Mouse (Mus musculus): ENCODE data around the gene Kcnk7. TPM values are rescaled to one million over a fixed set of nuclear protein-coding genes. Genes with fewer than 3 reads are reported as not detected.

Kcnk7 gene
- polyA plus RNA-seq, 1 experiment from 2014 or later: 0.15 TPM

DNA sequence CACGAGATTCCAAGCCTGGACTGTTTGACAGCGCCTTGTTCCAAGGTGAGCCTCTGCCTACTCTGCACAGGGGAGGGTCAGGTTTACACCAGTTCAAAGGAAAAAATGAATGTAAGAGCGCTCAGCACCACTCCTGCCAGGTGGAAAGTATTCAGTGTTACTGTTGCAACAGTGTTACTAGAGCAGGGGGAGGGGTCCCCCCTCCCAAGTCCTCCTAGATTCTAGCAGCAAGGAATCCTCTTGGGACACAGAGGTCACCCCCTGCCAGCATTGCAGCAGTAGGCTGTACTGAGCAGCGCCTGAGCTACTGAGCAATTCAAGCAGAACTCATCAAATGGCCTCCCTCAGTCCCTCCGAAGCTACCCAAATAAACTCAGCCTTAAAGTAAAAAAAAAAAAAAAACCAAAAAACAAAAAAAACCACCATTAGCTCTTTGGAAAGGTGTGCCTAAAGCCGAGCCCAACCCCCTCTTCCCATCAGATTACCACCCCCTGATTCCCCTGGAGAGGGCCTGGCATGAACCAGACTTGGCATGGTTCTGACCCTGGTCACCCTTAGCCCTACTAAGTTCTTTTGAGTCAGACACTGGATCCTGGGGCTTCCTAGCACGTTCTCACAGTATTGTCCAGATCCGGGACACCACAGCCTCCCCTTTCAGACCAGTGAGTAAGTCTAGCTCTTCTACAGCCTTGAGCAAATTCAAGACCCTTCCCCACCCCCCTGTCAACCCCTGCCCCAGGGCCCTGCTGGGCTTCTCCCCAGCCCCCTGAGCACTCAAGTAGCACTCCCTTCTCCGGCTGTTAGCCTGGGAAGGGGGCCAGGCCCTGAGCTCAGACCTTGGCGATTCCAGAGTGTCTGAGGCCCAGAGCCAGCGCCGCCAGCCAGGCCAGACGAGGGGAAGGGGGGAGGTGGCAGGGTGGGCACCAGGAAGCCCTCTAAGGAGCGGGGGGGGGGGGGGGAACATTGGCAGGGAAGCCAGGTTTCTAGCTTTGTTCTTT, 36.5 kb downstream of the Kcnk7 start, which contains the start of gene Ltbp3:
Ltbp3 (plus strand) TSS at position 585 of the 998 bp plus-strand sequence.
- Histone ChIP-seq H3K27me3 (ENCODE audit: control insufficient read depth, insufficient read depth, low read depth, low read length) (peaks cover 14% of the 10 kb centered on the region), H3K4me3 (ENCODE audit: low read depth, low read length) (peak within 1 kb of the TSS; percentile 50), H3K9ac (ENCODE audit: low read depth, low read length) (peak within 1 kb of the TSS; percentile 81), H3K36me3 (ENCODE audit: control insufficient read depth, insufficient read depth, low read length) (no peaks in the 10 kb centered on the region), H3K4me2 (ENCODE audit: low read length) (peak within 1 kb of the TSS; percentile 99), H3K4me1 (ENCODE audit: control insufficient read depth, insufficient read depth, low read length) (peaks cover 17% of the 10 kb centered on the region), H3K9me3 (replicated peaks; ENCODE audit: control insufficient read depth, low read length, poor library complexity, severe bottlenecking) (no peaks in the 10 kb centered on the region), H3K27ac (ENCODE audit: low read length) (peak within 1 kb of the TSS; percentile 78)
- WGBS: 14% methylated on average over 12 of the region's 14 CpGs
- peak; percentile 74 for ATAC-seq

DNA sequence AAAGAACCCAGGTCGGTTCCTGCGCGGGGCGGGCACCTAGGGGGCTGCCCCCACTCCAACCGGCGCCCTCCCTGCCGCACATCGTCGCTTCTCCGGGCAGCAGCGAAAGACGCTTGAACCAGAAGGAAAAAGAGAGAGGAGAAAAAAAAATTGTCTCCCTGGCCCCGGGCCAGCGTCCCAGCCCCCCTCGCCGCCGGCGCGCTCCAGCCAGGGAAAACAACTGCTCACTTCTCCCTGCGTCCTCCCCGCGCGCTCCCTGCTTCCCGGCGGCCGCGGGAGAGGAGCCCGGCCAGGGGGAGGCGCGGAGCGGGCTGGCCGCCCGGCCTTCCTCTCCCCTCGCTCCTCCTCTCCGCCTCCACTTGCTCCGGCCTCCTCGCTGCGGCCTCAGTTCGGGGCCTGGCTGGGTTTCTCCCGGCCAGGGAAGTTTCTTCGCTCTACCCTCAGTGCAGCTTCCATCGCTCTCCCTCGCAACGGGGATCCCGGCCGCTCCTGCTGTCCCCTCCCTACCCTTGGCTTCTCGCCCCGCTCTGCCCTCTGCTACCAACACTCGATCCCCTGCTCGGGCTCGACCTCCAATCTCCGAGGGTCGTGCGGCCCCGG, 37.6 kb downstream of the Kcnk7 start:
- H3K4me3 ChIP-seq (ENCODE audit: low read depth, low read length): peak overlapping the region; percentile 50
- WGBS: under 1% methylated on average over 51 of the region's 55 CpGs
- H3K27ac ChIP-seq (ENCODE audit: low read length): peak overlapping the region; percentile 78
- H3K9ac ChIP-seq (ENCODE audit: low read depth, low read length): peak overlapping the region; percentile 81
- ATAC-seq: peak; percentile 33
- no peaks in the 10 kb centered on the region for H3K9me3 ChIP-seq (replicated peaks; ENCODE audit: control insufficient read depth, low read length, poor library complexity, severe bottlenecking)
- H3K4me2 ChIP-seq (ENCODE audit: low read length): peak overlapping the region; percentile 99
- peaks cover 26% of the 10 kb centered on the region for H3K4me1 ChIP-seq (ENCODE audit: control insufficient read depth, insufficient read depth, low read length)
- H3K27me3 ChIP-seq (ENCODE audit: control insufficient read depth, insufficient read depth, low read depth, low read length): peaks cover 14% of the 10 kb centered on the region
- H3K36me3 ChIP-seq (ENCODE audit: control insufficient read depth, insufficient read depth, low read length): no peaks in the 10 kb centered on the region

DNA sequence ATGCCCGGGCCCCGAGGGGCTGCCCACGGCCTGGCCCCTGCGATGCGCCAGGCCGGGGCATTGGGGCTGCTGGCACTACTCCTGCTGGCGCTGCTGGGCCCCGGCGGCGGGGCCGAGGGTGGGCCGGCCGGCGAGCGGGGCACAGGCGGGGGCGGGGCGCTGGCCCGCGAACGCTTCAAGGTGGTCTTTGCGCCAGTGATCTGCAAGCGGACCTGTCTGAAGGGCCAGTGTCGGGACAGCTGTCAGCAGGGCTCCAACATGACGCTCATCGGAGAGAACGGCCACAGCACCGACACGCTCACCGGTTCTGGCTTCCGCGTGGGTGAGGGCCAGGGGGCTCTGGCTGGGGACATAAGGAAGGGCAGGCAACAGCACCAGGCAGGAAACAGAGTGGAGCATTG, 38.1 kb downstream of the Kcnk7 start:
- WGBS: 2% methylated on average over 32 of the region's 32 CpGs
- Histone ChIP-seq H3K4me1 (ENCODE audit: control insufficient read depth, insufficient read depth, low read length) (peaks cover 26% of the 10 kb centered on the region), H3K27ac (ENCODE audit: low read length) (peak overlapping the region; percentile 72), H3K9ac (ENCODE audit: low read depth, low read length) (peak overlapping the region; percentile 81), H3K4me3 (ENCODE audit: low read depth, low read length) (peak overlapping the region; percentile 50), H3K36me3 (ENCODE audit: control insufficient read depth, insufficient read depth, low read length) (no peaks in the 10 kb centered on the region), H3K4me2 (ENCODE audit: low read length) (peak overlapping the region; percentile 99), H3K9me3 (replicated peaks; ENCODE audit: control insufficient read depth, low read length, poor library complexity, severe bottlenecking) (no peaks in the 10 kb centered on the region), H3K27me3 (ENCODE audit: control insufficient read depth, insufficient read depth, low read depth, low read length) (peaks cover 14% of the 10 kb centered on the region)
- ATAC-seq: peak; percentile 44; the same call in 1 of the 2 replicates

DNA sequence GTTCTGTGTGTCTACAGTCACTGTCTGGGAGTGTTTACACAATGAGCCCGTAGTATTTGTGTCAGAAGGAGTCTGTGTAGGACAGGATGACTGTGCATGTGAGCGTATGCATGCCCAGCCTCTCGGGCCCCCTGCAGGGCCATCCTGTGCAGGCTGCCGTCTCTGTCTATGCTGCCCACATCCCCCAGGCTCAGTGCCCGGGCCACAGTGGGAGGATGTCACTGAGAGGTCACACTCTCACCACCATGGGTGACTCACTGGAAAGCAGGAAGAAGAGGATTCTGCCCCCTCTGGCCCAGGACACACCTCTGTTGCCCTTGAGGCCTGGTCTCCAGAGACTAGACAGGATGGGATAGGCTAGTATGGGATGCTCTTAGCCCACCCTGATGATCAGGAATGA, 39.4 kb downstream of the Kcnk7 start:
- Histone ChIP-seq H3K27me3 (ENCODE audit: control insufficient read depth, insufficient read depth, low read depth, low read length) (peaks cover 14% of the 10 kb centered on the region), H3K4me3 (ENCODE audit: low read depth, low read length) (no peak overlapping the region), H3K9ac (ENCODE audit: low read depth, low read length) (no peak overlapping the region), H3K27ac (ENCODE audit: low read length) (no peak overlapping the region), H3K4me1 (ENCODE audit: control insufficient read depth, insufficient read depth, low read length) (peaks cover 26% of the 10 kb centered on the region), H3K9me3 (replicated peaks; ENCODE audit: control insufficient read depth, low read length, poor library complexity, severe bottlenecking) (no peaks in the 10 kb centered on the region), H3K36me3 (ENCODE audit: control insufficient read depth, insufficient read depth, low read length) (no peaks in the 10 kb centered on the region), H3K4me2 (ENCODE audit: low read length) (no peak overlapping the region)
- 62% methylated on average over 5 of the region's 5 CpGs for WGBS
- no peak for ATAC-seq

DNA sequence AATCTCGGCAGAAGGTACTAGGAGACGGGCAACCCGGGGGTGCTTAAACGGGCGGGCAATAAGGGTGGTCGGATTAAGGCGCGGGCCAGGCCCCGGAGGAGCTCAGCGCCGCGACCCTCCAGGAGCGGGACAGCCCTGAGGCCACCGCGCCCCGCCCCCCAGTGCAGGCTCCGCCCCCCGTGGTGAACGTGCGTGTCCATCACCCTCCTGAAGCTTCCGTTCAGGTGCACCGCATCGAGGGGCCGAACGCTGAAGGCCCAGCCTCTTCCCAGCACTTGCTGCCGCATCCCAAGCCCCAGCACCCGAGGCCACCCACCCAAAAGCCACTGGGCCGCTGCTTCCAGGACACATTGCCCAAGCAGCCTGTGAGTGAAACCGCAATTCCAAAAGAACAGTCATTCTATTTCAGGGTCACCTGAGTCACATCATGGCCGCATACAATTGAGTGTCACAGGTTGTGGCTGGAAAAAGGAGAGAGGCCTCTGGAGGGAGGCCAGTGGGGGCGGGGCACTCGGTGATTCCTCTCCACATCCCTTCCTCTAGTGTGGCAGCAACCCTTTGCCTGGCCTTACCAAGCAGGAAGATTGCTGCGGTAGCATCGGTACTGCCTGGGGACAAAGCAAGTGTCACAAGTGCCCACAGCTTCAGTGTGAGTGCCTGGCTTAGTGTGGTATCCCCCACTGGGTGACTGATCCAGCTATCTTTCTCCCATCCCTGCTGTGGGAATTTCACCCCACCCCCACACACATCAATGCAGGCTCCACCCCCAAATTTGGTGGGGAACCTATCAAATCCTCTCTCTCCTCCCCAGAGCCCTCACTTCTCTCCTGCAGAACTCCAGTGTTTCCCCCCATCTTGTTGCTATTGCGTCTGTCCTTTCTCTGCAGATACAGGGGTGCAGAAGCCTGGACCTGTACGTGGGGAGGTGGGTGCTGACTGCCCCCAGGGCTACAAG, 41.9 kb downstream of the Kcnk7 start:
- 4% methylated on average over 32 of the region's 36 CpGs for WGBS
- peaks cover 26% of the 10 kb centered on the region for H3K4me1 ChIP-seq (ENCODE audit: control insufficient read depth, insufficient read depth, low read length)
- H3K27me3 ChIP-seq (ENCODE audit: control insufficient read depth, insufficient read depth, low read depth, low read length): peaks cover 26% of the 10 kb centered on the region
- ATAC-seq: peak; percentile 12; the same call in 1 of the 2 replicates
- no peaks in the 10 kb centered on the region for H3K9me3 ChIP-seq (replicated peaks; ENCODE audit: control insufficient read depth, low read length, poor library complexity, severe bottlenecking)
- H3K27ac ChIP-seq (ENCODE audit: low read length): no peak overlapping the region
- peak overlapping the region; percentile 26 for H3K4me3 ChIP-seq (ENCODE audit: low read depth, low read length)
- H3K4me2 ChIP-seq (ENCODE audit: low read length): peak overlapping the region; percentile 53
- H3K9ac ChIP-seq (ENCODE audit: low read depth, low read length): peak overlapping the region; percentile 45
- no peaks in the 10 kb centered on the region for H3K36me3 ChIP-seq (ENCODE audit: control insufficient read depth, insufficient read depth, low read length)

DNA sequence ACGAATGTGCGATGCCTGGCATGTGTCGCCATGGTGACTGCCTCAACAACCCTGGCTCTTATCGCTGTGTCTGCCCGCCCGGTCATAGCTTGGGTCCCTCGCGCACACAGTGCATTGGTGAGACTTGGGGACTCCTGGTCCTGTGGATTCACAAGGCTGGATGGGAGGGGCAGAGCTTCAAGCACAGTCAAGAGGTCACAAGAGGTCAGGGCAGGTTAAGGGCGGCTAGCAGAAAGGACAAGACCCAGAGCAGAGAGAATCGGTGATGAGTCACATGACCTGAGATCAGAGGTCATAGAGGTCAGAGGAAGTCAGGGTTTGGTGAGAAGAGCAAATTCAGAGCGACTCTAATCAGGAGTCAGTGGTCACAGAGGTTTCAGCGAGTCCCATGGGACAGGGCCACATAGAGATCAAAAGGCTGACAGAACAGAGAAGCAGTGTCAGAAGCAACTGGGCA, 42.8 kb downstream of the Kcnk7 start:
- Histone ChIP-seq H3K4me3 (ENCODE audit: low read depth, low read length) (no peak overlapping the region), H3K9ac (ENCODE audit: low read depth, low read length) (no peak overlapping the region), H3K4me2 (ENCODE audit: low read length) (no peak overlapping the region), H3K36me3 (ENCODE audit: control insufficient read depth, insufficient read depth, low read length) (no peaks in the 10 kb centered on the region), H3K9me3 (replicated peaks; ENCODE audit: control insufficient read depth, low read length, poor library complexity, severe bottlenecking) (no peaks in the 10 kb centered on the region), H3K4me1 (ENCODE audit: control insufficient read depth, insufficient read depth, low read length) (peaks cover 20% of the 10 kb centered on the region), H3K27me3 (ENCODE audit: control insufficient read depth, insufficient read depth, low read depth, low read length) (peaks cover 35% of the 10 kb centered on the region), H3K27ac (ENCODE audit: low read length) (no peak overlapping the region)
- peak; percentile 27; the same call in 1 of the 2 replicates for ATAC-seq
- 16% methylated on average over 12 of the region's 12 CpGs for WGBS

DNA sequence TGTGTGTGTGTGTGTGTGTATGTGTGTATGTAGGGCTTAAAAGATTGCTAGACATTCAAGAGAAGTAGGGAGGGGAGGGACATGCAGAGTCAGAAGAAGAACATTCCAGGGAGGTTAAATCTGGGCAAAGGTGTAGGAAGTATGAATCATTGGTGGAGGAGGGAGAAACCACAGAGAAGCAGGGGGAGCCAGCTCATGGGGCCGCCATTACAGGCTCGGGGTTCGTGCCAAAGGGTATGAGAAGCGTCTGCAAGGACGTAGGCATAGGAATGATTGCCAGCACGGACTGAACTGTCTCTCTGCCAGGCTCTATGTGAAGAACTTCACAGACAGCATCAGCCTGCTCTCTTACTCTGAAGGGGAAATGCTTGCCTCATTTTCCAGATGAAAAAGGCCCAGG, 45.3 kb downstream of the Kcnk7 start:
- no peaks in the 10 kb centered on the region for H3K36me3 ChIP-seq (ENCODE audit: control insufficient read depth, insufficient read depth, low read length)
- no peaks in the 10 kb centered on the region for H3K9me3 ChIP-seq (replicated peaks; ENCODE audit: control insufficient read depth, low read length, poor library complexity, severe bottlenecking)
- WGBS: 88% methylated on average over 6 of the region's 6 CpGs
- peaks cover 45% of the 10 kb centered on the region for H3K27me3 ChIP-seq (ENCODE audit: control insufficient read depth, insufficient read depth, low read depth, low read length)
- no peak overlapping the region for H3K27ac ChIP-seq (ENCODE audit: low read length)
- no peak overlapping the region for H3K9ac ChIP-seq (ENCODE audit: low read depth, low read length)
- H3K4me1 ChIP-seq (ENCODE audit: control insufficient read depth, insufficient read depth, low read length): peaks cover 12% of the 10 kb centered on the region
- H3K4me3 ChIP-seq (ENCODE audit: low read depth, low read length): no peak overlapping the region
- ATAC-seq: no peak
- H3K4me2 ChIP-seq (ENCODE audit: low read length): no peak overlapping the region

DNA sequence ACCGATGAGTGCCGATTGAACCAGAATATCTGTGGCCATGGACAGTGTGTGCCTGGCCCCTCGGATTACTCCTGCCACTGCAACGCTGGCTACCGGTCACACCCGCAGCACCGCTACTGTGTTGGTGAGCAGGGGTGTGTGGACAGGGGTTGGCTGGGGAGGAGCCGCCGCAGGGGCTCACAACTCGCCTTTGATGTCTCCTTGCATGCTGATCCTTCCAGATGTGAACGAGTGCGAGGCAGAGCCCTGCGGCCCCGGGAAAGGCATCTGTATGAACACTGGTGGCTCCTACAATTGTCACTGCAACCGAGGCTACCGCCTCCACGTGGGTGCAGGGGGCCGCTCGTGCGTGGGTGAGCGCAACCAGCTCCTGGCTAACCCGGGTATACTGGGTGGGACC, 46.8 kb downstream of the Kcnk7 start:
- peak overlapping the region; percentile 50; the same call in 1 of the 2 replicates for H3K9ac ChIP-seq (ENCODE audit: low read depth, low read length)
- no peak overlapping the region for H3K4me2 ChIP-seq (ENCODE audit: low read length)
- no peaks in the 10 kb centered on the region for H3K9me3 ChIP-seq (replicated peaks; ENCODE audit: control insufficient read depth, low read length, poor library complexity, severe bottlenecking)
- H3K4me1 ChIP-seq (ENCODE audit: control insufficient read depth, insufficient read depth, low read length): peaks cover 6% of the 10 kb centered on the region
- ATAC-seq: no peak
- 8% methylated on average over 22 of the region's 22 CpGs for WGBS
- no peaks in the 10 kb centered on the region for H3K36me3 ChIP-seq (ENCODE audit: control insufficient read depth, insufficient read depth, low read length)
- H3K4me3 ChIP-seq (ENCODE audit: low read depth, low read length): no peak overlapping the region
- H3K27ac ChIP-seq (ENCODE audit: low read length): no peak overlapping the region
- peaks cover 43% of the 10 kb centered on the region for H3K27me3 ChIP-seq (ENCODE audit: control insufficient read depth, insufficient read depth, low read depth, low read length)
